Comparison of ENCODE assay signal across 8 mouse cellular contexts in genomic region chr3:70003955-70004354, GRCm38 (mm10). TPM values are rescaled to one million over a fixed set of nuclear protein-coding genes. Genes with fewer than 3 reads are reported as not detected.
DNase-seq lines count a peak whose midpoint lies in the region; ATAC-seq lines count a peak whose summit lies in the region.

No protein-coding gene starts in this region.

- no peaks in the 10 kb centered on the region for H3K27me3 ChIP-seq in embryonic facial prominence, embryonic 11.5 days (ENCODE audit: control insufficient read depth, insufficient read depth, low read length)
- no peaks in the 10 kb centered on the region for H3K27me3 ChIP-seq in limb, embryonic 10.5 days (ENCODE audit: low read depth, poor library complexity, severe bottlenecking)

- no peaks in the 10 kb centered on the region for H3K9me3 ChIP-seq in embryonic facial prominence, embryonic 11.5 days (replicated peaks; ENCODE audit: control insufficient read depth, low read length)
- no peaks in the 10 kb centered on the region for H3K9me3 ChIP-seq in limb, embryonic 10.5 days (replicated peaks)

- ATAC-seq in embryonic facial prominence, embryonic 11.5 days (replicated peaks; ENCODE audit: insufficient number of reproducible peaks, low FRiP score, low TSS enrichment, low read depth) = peak; percentile 64
- ATAC-seq in megakaryocyte-erythroid progenitor cell, adult 5-6 weeks (replicated peaks; ENCODE audit: low FRiP score, low TSS enrichment, poor library complexity, severe bottlenecking) = no peak

- no peaks in the 10 kb centered on the region for H3K4me1 ChIP-seq in embryonic facial prominence, embryonic 11.5 days (ENCODE audit: control insufficient read depth, insufficient read depth, low read length)
- H3K4me1 ChIP-seq in limb, embryonic 10.5 days = peaks cover 4% of the 10 kb centered on the region; the same call in 1 of the 2 replicates

- no peak overlapping the region for H3K9ac ChIP-seq in embryonic facial prominence, embryonic 11.5 days (replicated peaks; ENCODE audit: low read length)

- no peaks in the 10 kb centered on the region for H3K36me3 ChIP-seq in embryonic facial prominence, embryonic 11.5 days (replicated peaks; ENCODE audit: control insufficient read depth, insufficient read depth, low read depth, low read length)
- H3K36me3 ChIP-seq in limb, embryonic 10.5 days = no peaks in the 10 kb centered on the region

- 32% methylated on average over 7 of the region's 7 CpGs for WGBS in embryonic facial prominence, embryonic 11.5 days
- WGBS in limb, embryonic 10.5 days = 35% methylated on average over 7 of the region's 7 CpGs

- no peak overlapping the region for H3K4me3 ChIP-seq in embryonic facial prominence, embryonic 11.5 days (ENCODE audit: low read depth, low read length)
- no peak overlapping the region for H3K4me3 ChIP-seq in limb, embryonic 10.5 days

- no peak overlapping the region for H3K27ac ChIP-seq in embryonic facial prominence, embryonic 11.5 days (replicated peaks; ENCODE audit: low read depth, low read length)
- no peak overlapping the region for H3K27ac ChIP-seq in limb, embryonic 10.5 days

- DNase-seq in cerebellum, postnatal 14 days = peak; percentile 13 to 16
- DNase-seq in cerebellum, adult 8-10 months = no peak
- DNase-seq in 3T3-L1 (ENCODE audit: low read depth, low spot score) = peak; percentile 38
- DNase-seq in embryonic facial prominence, embryonic 11.5 days (ENCODE audit: low spot score) = peak; percentile 58
- peak; percentile 69 for DNase-seq in limb, embryonic 10.5 days (ENCODE audit: low spot score)
- DNase-seq in right cerebral cortex, postnatal 4 days = peak; percentile 28
- no peak for DNase-seq in adrenal gland, postnatal 25 days

- no peak overlapping the region for H3K4me2 ChIP-seq in embryonic facial prominence, embryonic 11.5 days (ENCODE audit: low read depth, low read length)

RNA-seq across cellular contexts. Expression of gene Otol1, which starts 3.5 kb away (rescaled TPM):
- polyA plus RNA-seq in embryonic facial prominence, embryonic 11.5 days (2014; fragmentation: Nextera tagmentation; extraction: Ambion mirVana) = not detected in 2 replicates
- polyA plus RNA-seq in limb, embryonic 10.5 days (2016; fragmentation: Nextera tagmentation; extraction: Ambion mirVana) = not detected in 2 replicates
- not detected in 2 replicates for total RNA-seq in adrenal gland, postnatal 25 days (2021)
- total RNA-seq in megakaryocyte-erythroid progenitor cell, adult 5-6 weeks (2014; fragmentation: Nextera tagmentation) = not detected in 2 replicates
- not detected in 2 replicates for total RNA-seq in megakaryocyte-erythroid progenitor cell, adult 5-6 weeks (2017)

Comparison
In these comparisons a context has a peak if more than half of its experiments do, and no peak if none do; other contexts are left out.
1. DNase-seq: peak in cerebellum, postnatal 14 days (2 of 2), 3T3-L1 (single experiment), embryonic facial prominence, embryonic 11.5 days (single experiment), limb, embryonic 10.5 days (single experiment) and right cerebral cortex, postnatal 4 days (single experiment); none in cerebellum, adult 8-10 months (single experiment) and adrenal gland, postnatal 25 days (single experiment).